Mouse (Mus musculus): ENCODE results near the gene Metrn. TPM values are rescaled to one million over a fixed set of nuclear protein-coding genes. Genes with fewer than 3 reads are reported as not detected.

The Metrn gene
- 10 to 100 TPM; 51.5 to 57.4 TPM for total RNA-seq (2021)
- long read RNA-seq, experiment 1, partial matches to known transcripts, result 0 of 5 reads
- long read RNA-seq, experiment 1, other reads (novel, unspliced or antisense), result 3 of 5 reads
- long read RNA-seq, experiment 2, partial matches to known transcripts, result 1 of 3 reads
- long read RNA-seq, experiment 2, other reads (novel, unspliced or antisense), result 0 of 3 reads

- DNase-seq, result peak; percentile 89
Observed at GRCm38 (mm10) chr17:25796951-25797369, at the start of gene Metrn. TSS of gene Metrn (minus strand) at chr17:25797136.

- DNase-seq, result peak; percentile 93
Observed at GRCm38 (mm10) chr17:25844396-25844901, 47.5 kb upstream of the Metrn start, which contains the start of gene Rhot2. TSS of gene Rhot2 (minus strand) at chr17:25844851.

- no peak for DNase-seq
Observed at GRCm38 (mm10) chr17:25843636-25844395, 46.9 kb upstream of the Metrn start.

GRCm38 (mm10) chr17:25843122-25843521 lies 46.2 kb upstream of the Metrn start:
- DNase-seq, result no peak

GRCm38 (mm10) chr17:25842509-25842908 lies 45.6 kb upstream of the Metrn start:
- no peak for DNase-seq

- DNase-seq, result no peak
Observed at GRCm38 (mm10) chr17:25841117-25841880, 44.4 kb upstream of the Metrn start, which contains the start of gene Gm20683. TSS of gene Gm20683 (minus strand) at chr17:25841763.

- no peak for DNase-seq
Observed at GRCm38 (mm10) chr17:25840519-25840918, 43.6 kb upstream of the Metrn start.

- no peak for DNase-seq
Observed at GRCm38 (mm10) chr17:25839455-25840235, 42.7 kb upstream of the Metrn start.

GRCm38 (mm10) chr17:25838904-25839303 lies 42.0 kb upstream of the Metrn start:
- no peak for DNase-seq

- no peak for DNase-seq
Observed at GRCm38 (mm10) chr17:25837533-25837932, 40.6 kb upstream of the Metrn start.

GRCm38 (mm10) chr17:25837076-25837410 lies 40.1 kb upstream of the Metrn start, which contains the start of gene Rhbdl1:
TSS of gene Rhbdl1 (minus strand) at chr17:25837295.
- DNase-seq, result peak; percentile 70

GRCm38 (mm10) chr17:25836397-25837075 lies 39.6 kb upstream of the Metrn start:
- no peak for DNase-seq

GRCm38 (mm10) chr17:25835816-25836215 lies 38.9 kb upstream of the Metrn start:
- DNase-seq, result no peak

- no peak for DNase-seq
Observed at GRCm38 (mm10) chr17:25835301-25835700, 38.4 kb upstream of the Metrn start.

GRCm38 (mm10) chr17:25834595-25835222 lies 37.8 kb upstream of the Metrn start:
- no peak for DNase-seq

- DNase-seq, result no peak
Observed at GRCm38 (mm10) chr17:25833961-25834594, 37.1 kb upstream of the Metrn start.

- peak; percentile 93 for DNase-seq
Observed at GRCm38 (mm10) chr17:25833291-25833663, 36.3 kb upstream of the Metrn start, which contains the start of gene Stub1. TSS of gene Stub1 (minus strand) at chr17:25833404.

- DNase-seq, result peak; percentile 100
Observed at GRCm38 (mm10) chr17:25832436-25833290, 35.7 kb upstream of the Metrn start.
